Mouse (Mus musculus) limb, embryonic 11.5 days (tissue): ENCODE results near the gene Mtm1. TPM values are rescaled to one million over a fixed set of nuclear protein-coding genes. Genes with fewer than 3 reads are reported as not detected.

Source experiments
- ATAC-seq: fragments of 200-750 bp; cut with Nextera tagmentation; 2 replicates; pipeline ENCODE4 v1.8.0; 2017; ENCODE audit warnings: low read depth; ENCODE audit not compliant: insufficient number of reproducible peaks, low FRiP score, low TSS enrichment
- DNase-seq: peaks from one replicate; pipeline ENCODE4 v3.0.0-alpha.2; 2015; ENCODE audit warnings: low spot score
- H3K27ac ChIP-seq: fragments of 300-500 bp; sonication (generic); replicated peaks from 2 replicates; pipeline ENCODE4 v1.5.1; 2014; ENCODE audit warnings: low read depth, mild to moderate bottlenecking, low read length
- H3K27me3 ChIP-seq: fragments of 300-500 bp; sonication (generic); 2 replicates; pipeline ENCODE4 v1.6.1; 2014; ENCODE audit warnings: mild to moderate bottlenecking, low read length, mixed read lengths; ENCODE audit not compliant: control insufficient read depth, insufficient read depth
- H3K36me3 ChIP-seq: fragments of 300-500 bp; sonication (generic); 2 replicates; pipeline ENCODE4 v1.6.1; 2014; ENCODE audit warnings: mild to moderate bottlenecking, low read length, moderate library complexity, mixed read lengths; ENCODE audit not compliant: control insufficient read depth, insufficient read depth
- H3K4me1 ChIP-seq: fragments of 300-500 bp; sonication (generic); 2 replicates; pipeline ENCODE4 v1.6.1; 2014; ENCODE audit warnings: low read length, mixed read lengths; ENCODE audit not compliant: control insufficient read depth, insufficient read depth
- H3K4me2 ChIP-seq: fragments of 300-500 bp; sonication (generic); 2 replicates; pipeline ENCODE4 v1.6.1; 2014; ENCODE audit warnings: low read depth, mild to moderate bottlenecking, moderate library complexity; ENCODE audit not compliant: severe bottlenecking
- H3K4me3 ChIP-seq: fragments of 300-500 bp; sonication (generic); 2 replicates; pipeline ENCODE4 v1.5.1; 2014; ENCODE audit warnings: low read depth, low read length
- H3K9ac ChIP-seq: fragments of 300-500 bp; sonication (generic); 2 replicates; pipeline ENCODE4 v1.6.1; 2014; ENCODE audit warnings: mild to moderate bottlenecking, low read length
- H3K9me3 ChIP-seq: fragments of 300-500 bp; sonication (generic); 2 replicates; pipeline ENCODE4 v1.6.1; 2016; ENCODE audit warnings: low read length; ENCODE audit not compliant: control insufficient read depth
- WGBS: fragments of 180-500 bp; shearing (Covaris S2); extraction: QIAGEN DNeasy Blood & Tissue Kit; methylation state at CpG from one replicate; pipeline ENCODE4 v1.1.7; 2014; 5-methylcytosine and 5-hydroxymethylcytosine counted together
- polyA plus RNA-seq: library from polyadenylated mRNA; unstranded; fragments of >200 nt; fragmentation: Nextera tagmentation; extraction: Ambion mirVana; gene quantifications from 2 replicates; pipeline ENCODE4 v1.2.1, GENCODE M21; 2014

Gene Mtm1
- polyA plus RNA-seq, 1 experiment from 2014 or later = 1.7 TPM

GRCm38 (mm10) chrX:71365011-71365410 is 154.4 kb downstream of the Mtm1 start:
- Histone ChIP-seq H3K4me3 (peak overlapping the region; percentile 53), H3K4me2 (peak overlapping the region; percentile 56), H3K36me3 (no peaks in the 10 kb centered on the region), H3K9me3 (no peaks in the 10 kb centered on the region), H3K27ac (no peak overlapping the region), H3K9ac (peak overlapping the region; percentile 59), H3K27me3 (no peaks in the 10 kb centered on the region), H3K4me1 (no peaks in the 10 kb centered on the region)
- 21% methylated on average over 7 of the region's 20 CpGs for WGBS
- DNase-seq (no peak), ATAC-seq (peak; percentile 65)

Other genes with a start within 250 kb of the Mtm1 start
- 1.1 and 1.5 TPM in 2 replicates for gene Mamld1, start 160.5 kb upstream of the Mtm1 start, polyA plus RNA-seq
- gene Mtmr1, start 154.0 kb downstream of the Mtm1 start, polyA plus RNA-seq = 7.1 and 8.9 TPM in 2 replicates